Mouse (Mus musculus) layer of hippocampus, adult 2 months (tissue): ENCODE results near the gene Umps. TPM values are rescaled to one million over a fixed set of nuclear protein-coding genes. Genes with fewer than 3 reads are reported as not detected.

ENCODE experiments used
- DNase-seq, 2 experiments: peaks; one replicate each; pipeline ENCODE4 v3.0.0; 2022; ENCODE audit warnings: low spot score in 2 of 2
- H3K27ac ChIP-seq: fragments of 200-600 bp; 2 replicates; pipeline ENCODE4 v1.8.1; 2022
- H3K4me3 ChIP-seq: fragments of 200-600 bp; 2 replicates; pipeline ENCODE4 v1.8.1; 2022; ENCODE audit warnings: mild to moderate bottlenecking
- CTCF ChIP-seq: fragments of 200-600 bp; conservative IDR thresholded peaks from 2 replicates; pipeline ENCODE4 v1.8.1; 2022; ENCODE audit warnings: antibody characterized with exemption, mild to moderate bottlenecking, moderate library complexity
- total RNA-seq, 2 experiments: library from RNA; stranded (reverse); gene quantifications; 2 replicates each; pipeline ENCODE4 v1.2.3; 2021

The Umps gene
- total RNA-seq, 2 experiments from 2014 or later, result 17.1 to 17.2 TPM

DNA sequence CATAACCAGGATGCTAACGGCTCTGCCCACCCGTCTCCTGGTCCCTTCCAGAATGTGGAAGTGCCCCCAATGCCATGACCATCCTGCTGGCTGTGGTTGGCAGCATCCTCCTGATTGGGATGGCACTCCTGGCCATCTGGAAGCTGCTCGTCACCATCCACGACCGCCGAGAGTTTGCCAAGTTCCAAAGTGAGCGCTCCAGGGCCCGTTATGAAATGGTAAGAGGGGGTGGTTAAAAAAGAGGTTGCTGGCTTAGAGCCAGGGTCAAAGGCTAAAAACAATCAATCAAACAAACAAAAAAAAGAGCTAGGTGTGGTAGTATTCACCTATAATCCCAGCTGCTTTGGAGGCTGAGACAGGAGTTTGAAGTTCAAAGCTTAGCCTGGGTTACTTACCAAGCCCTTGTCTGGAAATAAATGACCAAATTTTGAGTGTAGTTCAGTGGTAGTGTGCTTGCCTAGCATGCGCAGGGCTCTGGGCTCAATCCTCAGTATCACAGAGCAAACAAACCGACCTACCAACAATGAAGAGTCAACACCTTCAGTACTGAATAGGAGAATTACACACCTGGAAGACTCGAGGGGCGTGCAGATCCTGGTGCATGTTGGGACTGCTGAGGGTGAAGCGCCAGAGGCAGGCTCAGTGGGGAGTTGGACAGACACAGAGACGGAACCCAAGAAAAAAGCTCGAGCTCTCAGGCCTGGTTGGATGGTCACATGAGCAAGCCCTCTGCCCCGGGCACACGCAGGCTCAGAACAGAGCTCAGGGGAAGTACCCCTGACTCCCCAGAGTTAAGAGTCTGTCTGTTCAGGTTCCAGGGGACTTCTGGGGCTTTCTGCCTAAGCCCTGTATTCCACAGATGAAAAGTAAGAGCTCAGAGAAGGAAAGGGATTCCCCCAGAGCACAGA is 18.9 kb downstream of the Umps start:
- Histone ChIP-seq H3K4me3 (no peak overlapping the region), H3K27ac (no peak overlapping the region)
- no peak for DNase-seq
- TF ChIP-seq CTCF, result no peak

- Histone ChIP-seq H3K4me3 (no peak overlapping the region), H3K27ac (no peak overlapping the region)
- no peak for TF ChIP-seq CTCF
- no peak for DNase-seq
These were observed 20.8 kb downstream of the Umps start for GRCm38 (mm10) chr16:33946021-33946420.

- H3K27ac ChIP-seq, result no peak overlapping the region
- no peak for TF ChIP-seq CTCF
- no peak for DNase-seq
- no peak overlapping the region for H3K4me3 ChIP-seq
These were observed 22.1 kb downstream of the Umps start for GRCm38 (mm10) chr16:33944772-33945171.

DNA sequence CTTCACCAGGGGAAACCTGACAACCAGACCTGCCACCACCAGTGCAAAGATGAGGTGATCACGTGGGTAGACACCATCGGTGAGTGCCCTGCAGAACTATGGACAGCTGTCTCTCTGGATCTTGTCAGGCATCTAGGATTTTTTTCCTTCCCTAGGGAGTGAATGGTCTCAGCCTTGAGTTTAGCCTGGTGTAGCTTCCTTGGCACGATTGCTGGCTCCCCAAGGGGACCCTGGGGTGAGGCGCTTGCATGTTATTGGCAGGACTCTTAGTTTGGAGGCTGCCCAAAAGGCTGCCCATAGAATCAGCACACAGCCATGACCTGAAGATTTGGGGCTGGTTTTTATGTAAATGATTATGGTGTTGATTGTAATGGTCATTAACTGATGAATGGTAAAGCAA is 22.7 kb downstream of the Umps start:
- Histone ChIP-seq H3K27ac (no peak overlapping the region), H3K4me3 (no peak overlapping the region)
- no peak for DNase-seq
- no peak for TF ChIP-seq CTCF

DNA sequence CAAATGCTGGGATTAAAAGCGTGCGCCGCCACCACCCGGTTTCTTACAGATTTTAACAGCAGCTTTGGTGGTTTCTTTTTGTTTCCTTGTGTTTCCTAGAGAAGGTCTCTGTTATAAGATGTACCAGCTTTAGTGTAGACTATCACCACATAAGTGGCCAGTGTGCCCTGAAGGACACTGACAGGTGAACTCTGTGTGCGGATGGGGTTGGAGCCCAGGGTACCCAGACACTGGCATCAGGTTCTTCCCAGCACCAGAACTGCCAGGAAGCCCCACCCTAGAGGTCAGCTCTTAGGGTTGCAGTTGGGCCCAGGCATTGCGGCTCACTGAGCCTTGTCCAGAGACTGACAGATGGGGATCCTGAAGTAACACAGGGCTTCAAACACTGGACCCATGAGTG is 23.4 kb downstream of the Umps start:
- H3K4me3 ChIP-seq, result no peak overlapping the region
- no peak for DNase-seq
- no peak overlapping the region for H3K27ac ChIP-seq
- TF ChIP-seq CTCF, result no peak

- no peak overlapping the region for H3K27ac ChIP-seq
- no peak overlapping the region for H3K4me3 ChIP-seq
- no peak for DNase-seq
- no peak for TF ChIP-seq CTCF
These were observed 24.5 kb downstream of the Umps start for GRCm38 (mm10) chr16:33942341-33942740.

DNA sequence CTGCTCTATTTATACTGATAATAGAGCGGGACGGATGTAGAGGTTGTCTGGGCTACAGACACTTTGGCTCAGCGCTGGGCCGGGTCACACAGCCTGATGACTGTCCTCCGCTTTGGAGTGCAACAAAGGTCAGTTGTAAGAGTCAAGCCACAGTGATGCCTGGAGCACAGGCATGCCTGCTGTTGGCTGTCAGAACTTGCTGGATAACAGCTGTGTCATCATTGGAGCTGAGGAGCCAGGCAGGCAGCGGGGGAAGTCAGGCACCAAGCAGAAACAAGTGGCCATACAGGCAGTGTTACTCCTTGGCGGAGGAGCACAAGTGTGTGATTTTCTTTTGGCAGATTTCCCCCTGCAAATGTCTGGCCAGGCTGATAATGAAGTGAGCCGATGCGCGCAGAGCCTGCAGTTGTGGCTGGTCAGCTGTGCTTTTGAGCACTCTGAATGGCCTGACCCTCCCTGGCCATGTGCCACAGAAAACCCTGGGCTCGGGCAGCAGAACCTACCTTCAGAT is 25.5 kb downstream of the Umps start:
- Histone ChIP-seq H3K27ac (no peak overlapping the region), H3K4me3 (no peak overlapping the region)
- TF ChIP-seq CTCF, result no peak
- peak; percentile 20 to 49 for DNase-seq

GRCm38 (mm10) chr16:33940095-33940494 is 26.7 kb downstream of the Umps start:
- TF ChIP-seq CTCF, result no peak
- DNase-seq, result no peak
- Histone ChIP-seq H3K27ac (no peak overlapping the region), H3K4me3 (no peak overlapping the region)

- no peak overlapping the region for H3K27ac ChIP-seq
- no peak for DNase-seq
- TF ChIP-seq CTCF, result no peak
- H3K4me3 ChIP-seq, result no peak overlapping the region
These were observed 27.2 kb downstream of the Umps start for GRCm38 (mm10) chr16:33939636-33940035.

- Histone ChIP-seq H3K4me3 (no peak overlapping the region), H3K27ac (0 out of 2 replicates have a peak overlapping the region, but pooled peaks have one; percentile 67)
- no peak for TF ChIP-seq CTCF
- DNase-seq, result no peak
These were observed 27.7 kb downstream of the Umps start for GRCm38 (mm10) chr16:33939133-33939531.

DNA sequence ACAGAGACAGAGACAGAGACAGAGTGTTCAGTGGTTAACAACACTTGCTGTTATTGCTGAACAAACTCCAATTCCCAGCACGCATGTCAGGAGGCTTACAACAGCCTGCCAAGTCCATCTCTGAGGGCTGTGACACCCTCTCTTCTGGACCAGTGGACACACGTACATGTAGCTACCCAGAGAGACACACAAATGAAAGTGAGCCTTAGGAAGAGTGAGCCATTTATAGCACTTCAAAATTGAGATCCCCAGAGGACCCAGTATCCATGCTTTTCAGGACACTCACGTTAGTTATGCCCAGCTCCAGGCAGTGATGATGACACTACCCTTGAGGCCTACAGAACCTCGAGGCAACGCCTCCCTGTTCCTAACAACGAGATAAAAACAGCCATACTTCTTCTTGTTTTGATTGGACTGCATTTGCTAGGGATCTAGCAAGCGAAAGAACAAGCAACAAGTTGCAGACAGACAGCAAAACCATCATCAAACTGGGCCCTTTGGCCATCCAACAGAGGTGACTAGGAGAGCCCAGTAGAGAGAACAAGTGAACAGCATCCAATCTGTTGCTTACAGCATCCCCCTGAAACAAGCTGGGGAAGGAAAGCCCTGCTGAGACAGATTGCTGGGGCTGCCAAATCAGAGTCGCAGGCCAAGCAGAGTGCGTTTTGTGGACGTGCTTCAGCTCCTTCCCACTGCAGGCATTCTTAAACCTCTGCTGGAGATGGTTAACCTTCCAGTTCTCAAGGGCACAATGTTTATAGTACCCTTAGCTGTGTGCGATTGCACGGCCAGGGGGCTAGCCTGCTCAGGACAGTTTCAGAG is 28.3 kb downstream of the Umps start:
- no peak for DNase-seq
- no peak overlapping the region for H3K4me3 ChIP-seq
- peak overlapping the region; percentile 67 for H3K27ac ChIP-seq
- TF ChIP-seq CTCF, result no peak

DNA sequence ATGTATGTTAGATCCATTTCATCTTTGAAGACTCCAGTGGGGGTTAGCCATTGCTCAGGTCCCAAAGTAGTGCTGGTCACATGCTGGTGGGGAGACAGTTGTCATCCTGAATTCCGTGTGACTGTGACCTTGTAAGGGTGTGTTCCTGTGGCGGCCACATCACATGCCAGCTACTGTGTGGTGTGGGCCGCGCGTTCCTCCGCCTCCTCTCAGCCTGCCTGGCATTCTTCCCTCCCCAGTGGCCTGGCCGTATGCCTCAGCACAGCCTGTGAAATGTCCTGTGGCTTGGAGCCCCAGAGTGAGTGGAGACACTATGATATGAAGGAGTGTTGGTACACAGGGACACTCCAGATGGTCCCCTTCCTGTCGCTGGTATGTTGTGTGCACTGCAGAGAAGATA is 29.3 kb downstream of the Umps start:
- Histone ChIP-seq H3K4me3 (no peak overlapping the region), H3K27ac (peak overlapping the region; percentile 67)
- TF ChIP-seq CTCF, result no peak
- DNase-seq, result peak in 1 of 2 experiments; percentile 37

DNA sequence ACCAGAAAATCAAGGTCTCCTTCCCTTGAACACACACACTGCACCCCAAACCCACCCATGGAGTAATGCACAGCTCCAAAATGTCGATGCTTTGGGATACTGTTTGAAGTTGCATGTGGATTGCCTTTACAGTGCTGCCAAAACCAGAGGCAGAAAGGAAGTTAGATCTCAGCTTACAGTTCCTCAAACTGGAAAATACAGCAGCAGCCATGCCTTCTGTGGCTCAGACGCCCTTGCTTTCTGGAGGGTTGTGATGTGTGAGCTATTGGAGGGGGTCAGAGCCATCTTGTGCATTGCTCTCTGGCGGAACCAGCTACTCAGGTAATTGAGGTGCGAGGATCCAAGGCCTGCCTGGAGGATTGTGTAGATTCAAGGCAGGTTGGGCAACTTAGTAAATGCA is 30.0 kb downstream of the Umps start:
- no peak for TF ChIP-seq CTCF
- H3K27ac ChIP-seq, result no peak overlapping the region
- no peak overlapping the region for H3K4me3 ChIP-seq
- DNase-seq, result no peak
